Mouse (Mus musculus) embryonic facial prominence, embryonic 14.5 days (tissue): ENCODE measurements at regions not wholly inside any gene's neighbourhood (a gene's known extent, or its start where the extent isn't known, plus 50 kb on each side); places are given as distances from the start of the nearest gene placed in this dataset.
A peak's percentile ranks its signal among the peaks of the same experiment; 100 is the strongest.

Source experiments
- ATAC-seq: fragments of 200-750 bp; cut with Nextera tagmentation; 2 replicates; pipeline ENCODE4 v1.8.0; 2017; ENCODE audit warnings: low read depth, moderate number of reproducible peaks, moderate TSS enrichment
- DNase-seq: peaks from one replicate; pipeline ENCODE4 v3.0.0-alpha.2; 2015; ENCODE audit warnings: low spot score
- H3K27ac ChIP-seq: fragments of 300-500 bp; sonication (generic); replicated peaks from 2 replicates; pipeline ENCODE4 v1.5.1; 2014; ENCODE audit warnings: low read depth, mild to moderate bottlenecking, low read length, moderate library complexity
- H3K27me3 ChIP-seq: fragments of 300-500 bp; sonication (generic); replicated peaks from 2 replicates; pipeline ENCODE4 v1.6.1; 2014; ENCODE audit warnings: low read length; ENCODE audit not compliant: control insufficient read depth, insufficient read depth
- H3K36me3 ChIP-seq: fragments of 300-500 bp; sonication (generic); 2 replicates; pipeline ENCODE4 v1.6.1; 2014; ENCODE audit warnings: low read length, mixed read lengths; ENCODE audit not compliant: control insufficient read depth, insufficient read depth
- H3K4me1 ChIP-seq: fragments of 300-500 bp; sonication (generic); 2 replicates; pipeline ENCODE4 v1.6.1; 2014; ENCODE audit warnings: antibody characterized with exemption, low read length; ENCODE audit not compliant: control insufficient read depth, insufficient read depth
- H3K4me2 ChIP-seq: fragments of 300-500 bp; sonication (generic); 2 replicates; pipeline ENCODE4 v1.6.1; 2014; ENCODE audit warnings: low read depth, mild to moderate bottlenecking, low read length, moderate library complexity, mixed read lengths
- H3K4me3 ChIP-seq: fragments of 300-500 bp; sonication (generic); 2 replicates; pipeline ENCODE4 v1.5.1; 2014; ENCODE audit warnings: low read depth, mild to moderate bottlenecking, low read length
- H3K9ac ChIP-seq: fragments of 300-500 bp; sonication (generic); 2 replicates; pipeline ENCODE4 v1.6.1; 2014; ENCODE audit warnings: low read depth, mild to moderate bottlenecking, low read length, moderate library complexity, mixed read lengths
- H3K9me3 ChIP-seq: fragments of 300-500 bp; sonication (generic); 2 replicates; pipeline ENCODE4 v1.6.1; 2016; ENCODE audit warnings: low read length; ENCODE audit not compliant: control insufficient read depth
- WGBS: fragments of 180-500 bp; shearing (Covaris S2); extraction: QIAGEN DNeasy Blood & Tissue Kit; methylation state at CpG from one replicate; pipeline ENCODE4 v1.1.7; 2014; 5-methylcytosine and 5-hydroxymethylcytosine counted together

- H3K9ac ChIP-seq: no peak overlapping the region
- no peak overlapping the region for H3K27ac ChIP-seq
- H3K4me3 ChIP-seq: no peak overlapping the region
- DNase-seq: no peak
- 82% methylated on average over 4 of the region's 4 CpGs for WGBS
- no peak overlapping the region for H3K4me2 ChIP-seq
- no peaks in the 10 kb centered on the region for H3K9me3 ChIP-seq
- ATAC-seq: no peak
- H3K27me3 ChIP-seq: no peaks in the 10 kb centered on the region
- no peaks in the 10 kb centered on the region for H3K36me3 ChIP-seq
- no peaks in the 10 kb centered on the region for H3K4me1 ChIP-seq
Measured at GRCm38 (mm10) chr12:92137539-92137938, 288.6 kb upstream of the Sel1l start.

GRCm38 (mm10) chr12:92127648-92128047, 278.7 kb upstream of the Sel1l start:
- no peak overlapping the region for H3K4me3 ChIP-seq
- H3K4me2 ChIP-seq: no peak overlapping the region
- DNase-seq: no peak
- no peaks in the 10 kb centered on the region for H3K36me3 ChIP-seq
- no peaks in the 10 kb centered on the region for H3K9me3 ChIP-seq
- WGBS: 80% methylated on average over 6 of the region's 6 CpGs
- no peak overlapping the region for H3K9ac ChIP-seq
- no peaks in the 10 kb centered on the region for H3K27me3 ChIP-seq
- no peak for ATAC-seq
- H3K4me1 ChIP-seq: no peaks in the 10 kb centered on the region
- no peak overlapping the region for H3K27ac ChIP-seq

- ATAC-seq (no peak), DNase-seq (peak; percentile 35)
- Histone ChIP-seq H3K27me3 (no peaks in the 10 kb centered on the region), H3K9ac (no peak overlapping the region), H3K36me3 (no peaks in the 10 kb centered on the region), H3K4me3 (no peak overlapping the region), H3K9me3 (no peaks in the 10 kb centered on the region), H3K4me2 (no peak overlapping the region), H3K4me1 (no peaks in the 10 kb centered on the region), H3K27ac (no peak overlapping the region)
- 46% methylated on average over 6 of the region's 6 CpGs for WGBS
Measured at GRCm38 (mm10) chr12:92120164-92120815, 271.3 kb upstream of the Sel1l start.

- ATAC-seq (no peak), DNase-seq (peak; percentile 5)
- Histone ChIP-seq H3K4me1 (no peaks in the 10 kb centered on the region), H3K4me2 (no peak overlapping the region), H3K9me3 (no peaks in the 10 kb centered on the region), H3K27me3 (no peaks in the 10 kb centered on the region), H3K9ac (no peak overlapping the region), H3K27ac (no peak overlapping the region), H3K4me3 (no peak overlapping the region), H3K36me3 (no peaks in the 10 kb centered on the region)
- WGBS: 61% methylated on average over 3 of the region's 3 CpGs
Measured at GRCm38 (mm10) chr12:92109615-92110014, 260.7 kb upstream of the Sel1l start.

GRCm38 (mm10) chr12:92100080-92100479, 251.1 kb upstream of the Sel1l start:
- no peaks in the 10 kb centered on the region for H3K9me3 ChIP-seq
- no peak for ATAC-seq
- H3K4me1 ChIP-seq: no peaks in the 10 kb centered on the region
- no peaks in the 10 kb centered on the region for H3K27me3 ChIP-seq
- H3K4me2 ChIP-seq: no peak overlapping the region
- no peak overlapping the region for H3K27ac ChIP-seq
- no peak overlapping the region for H3K9ac ChIP-seq
- DNase-seq: peak; percentile 4
- no peaks in the 10 kb centered on the region for H3K36me3 ChIP-seq
- 71% methylated on average over 4 of the region's 4 CpGs for WGBS
- H3K4me3 ChIP-seq: no peak overlapping the region

GRCm38 (mm10) chr12:92092794-92093365, 243.9 kb upstream of the Sel1l start:
- peak; percentile 59 for DNase-seq
- H3K4me3 ChIP-seq: no peak overlapping the region
- H3K27me3 ChIP-seq: no peaks in the 10 kb centered on the region
- no peak overlapping the region for H3K27ac ChIP-seq
- 66% methylated on average over 10 of the region's 10 CpGs for WGBS
- no peaks in the 10 kb centered on the region for H3K36me3 ChIP-seq
- H3K4me1 ChIP-seq: no peaks in the 10 kb centered on the region
- H3K4me2 ChIP-seq: no peak overlapping the region
- ATAC-seq: peak; percentile 65; the same call in 1 of the 2 replicates
- no peak overlapping the region for H3K9ac ChIP-seq
- no peaks in the 10 kb centered on the region for H3K9me3 ChIP-seq

- ATAC-seq (no peak), DNase-seq (no peak)
- no peaks in the 10 kb centered on the region for H3K27me3 ChIP-seq
- no peaks in the 10 kb centered on the region for H3K9me3 ChIP-seq
- no peak overlapping the region for H3K4me3 ChIP-seq
- H3K4me1 ChIP-seq: no peaks in the 10 kb centered on the region
- H3K9ac ChIP-seq: no peak overlapping the region
- H3K4me2 ChIP-seq: no peak overlapping the region
- H3K36me3 ChIP-seq: no peaks in the 10 kb centered on the region
- 90% methylated on average over 10 of the region's 10 CpGs for WGBS
- no peak overlapping the region for H3K27ac ChIP-seq
Measured at GRCm38 (mm10) chr12:92073209-92073608, 224.3 kb upstream of the Sel1l start.

- no peak overlapping the region for H3K4me3 ChIP-seq
- no peak overlapping the region for H3K4me2 ChIP-seq
- ATAC-seq (no peak), DNase-seq (no peak)
- no peaks in the 10 kb centered on the region for H3K36me3 ChIP-seq
- H3K27me3 ChIP-seq: no peaks in the 10 kb centered on the region
- H3K4me1 ChIP-seq: no peaks in the 10 kb centered on the region
- 85% methylated on average over 4 of the region's 4 CpGs for WGBS
- no peak overlapping the region for H3K9ac ChIP-seq
- H3K27ac ChIP-seq: no peak overlapping the region
- no peaks in the 10 kb centered on the region for H3K9me3 ChIP-seq
Measured at GRCm38 (mm10) chr12:92062731-92063130, 213.8 kb upstream of the Sel1l start.

- no peak for ATAC-seq
- H3K4me3 ChIP-seq: no peak overlapping the region
- DNase-seq: peak; percentile 66
- H3K4me2 ChIP-seq: no peak overlapping the region
- H3K9me3 ChIP-seq: no peaks in the 10 kb centered on the region
- WGBS: 69% methylated on average over 1 of the region's 1 CpGs
- H3K4me1 ChIP-seq: no peaks in the 10 kb centered on the region
- no peaks in the 10 kb centered on the region for H3K36me3 ChIP-seq
- H3K27ac ChIP-seq: no peak overlapping the region
- no peaks in the 10 kb centered on the region for H3K27me3 ChIP-seq
- no peak overlapping the region for H3K9ac ChIP-seq
Measured at GRCm38 (mm10) chr12:92040481-92040880, 191.5 kb upstream of the Sel1l start.
